Mouse (Mus musculus): ENCODE results near the gene Bach2. TPM values are rescaled to one million over a fixed set of nuclear protein-coding genes. Genes with fewer than 3 reads are reported as not detected.

The Bach2 gene
- total and polyA plus RNA-seq, 2 experiments from 2014 or later: 2.1 to 2.4 TPM

DNA sequence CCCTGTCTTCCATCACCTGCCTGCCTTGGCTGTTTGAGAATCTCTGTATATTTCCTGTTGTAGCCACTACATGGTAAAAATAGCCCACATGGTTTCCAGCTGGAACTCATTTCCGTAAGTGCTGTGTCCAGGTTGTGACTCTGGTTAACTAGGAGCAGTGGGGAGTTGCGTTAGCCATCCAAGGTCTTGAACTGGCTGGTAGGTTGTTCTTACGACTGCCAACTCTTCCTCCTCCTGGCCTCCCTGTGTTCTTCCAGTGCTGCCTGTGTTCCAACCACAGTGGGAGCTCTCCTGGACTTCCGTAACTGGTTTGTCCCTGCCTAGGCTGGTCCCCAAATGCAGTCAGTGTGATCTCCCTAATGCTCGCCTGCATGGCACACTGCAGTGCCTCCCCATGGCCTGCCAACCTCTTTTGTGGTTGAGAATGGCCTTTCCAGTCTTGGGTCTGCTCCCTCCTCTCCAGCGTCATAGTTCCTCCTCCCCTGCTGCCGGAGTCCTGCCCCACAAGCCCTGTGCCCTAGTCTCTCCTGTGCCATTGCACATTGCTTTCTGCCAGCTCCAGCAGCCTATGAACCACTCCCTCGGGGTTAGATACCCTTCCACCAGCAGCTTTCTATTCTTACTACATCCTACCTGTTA, 298.4 kb downstream of the Bach2 start:
- Histone ChIP-seq H3K27me3 (ENCODE audit: control insufficient read depth, insufficient read depth, low read length) (no peaks in the 10 kb centered on the region), H3K4me1 (ENCODE audit: control insufficient read depth, insufficient read depth) (peaks cover 14% of the 10 kb centered on the region), H3K9ac (replicated peaks; ENCODE audit: low read depth, low read length) (no peak overlapping the region), H3K36me3 (replicated peaks; ENCODE audit: control insufficient read depth, insufficient read depth, low read length) (no peaks in the 10 kb centered on the region), H3K27ac (ENCODE audit: low read depth) (peak overlapping the region; percentile 23), H3K4me2 (ENCODE audit: low read depth, low read length) (no peak overlapping the region), H3K4me3 (ENCODE audit: low read depth, low read length) (no peak overlapping the region), H3K9me3 (replicated peaks; ENCODE audit: control insufficient read depth, low read length) (no peaks in the 10 kb centered on the region)
- WGBS: 43% methylated on average over 8 of the region's 8 CpGs
- 0 out of 2 replicates have a peak, but pooled peaks have one; percentile 13 for TF ChIP-seq CTCF (IDR thresholded peaks at IDR 0.05; ENCODE audit: low read depth)
- no peak for TF ChIP-seq EP300 (IDR thresholded peaks at IDR 0.05; ENCODE audit: low read depth)
- peak; percentile 38; the same call in 1 of the 2 replicates for ATAC-seq (ENCODE audit: insufficient read depth, low read depth)
- peak; percentile 30 for DNase-seq (ENCODE audit: low spot score)

DNA sequence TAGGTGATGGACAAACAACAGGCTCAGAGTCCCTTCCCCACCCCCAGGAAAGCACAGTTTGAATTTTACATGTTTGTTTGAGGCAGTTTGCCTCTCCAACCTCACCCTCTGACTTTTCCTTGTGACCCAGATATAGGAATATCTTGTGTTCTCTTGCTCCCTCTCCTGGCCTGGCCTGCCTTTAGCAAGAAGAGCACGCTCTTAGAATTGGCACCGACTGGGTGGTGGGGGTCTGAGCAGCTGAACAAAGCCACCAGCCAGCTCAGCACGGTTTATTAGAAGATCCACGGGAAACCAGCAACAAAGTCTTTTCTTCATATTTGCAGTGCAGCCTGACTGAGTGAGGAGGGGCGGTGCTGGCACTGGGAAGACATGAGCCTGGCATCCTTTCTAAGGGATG, 299.5 kb downstream of the Bach2 start:
- TF ChIP-seq EP300 (IDR thresholded peaks at IDR 0.05; ENCODE audit: low read depth): no peak
- TF ChIP-seq CTCF (IDR thresholded peaks at IDR 0.05; ENCODE audit: low read depth): peak; percentile 88
- Histone ChIP-seq H3K27ac (ENCODE audit: low read depth) (no peak overlapping the region), H3K9me3 (replicated peaks; ENCODE audit: control insufficient read depth, low read length) (no peaks in the 10 kb centered on the region), H3K4me1 (ENCODE audit: control insufficient read depth, insufficient read depth) (peaks cover 14% of the 10 kb centered on the region), H3K27me3 (ENCODE audit: control insufficient read depth, insufficient read depth, low read length) (no peaks in the 10 kb centered on the region), H3K9ac (replicated peaks; ENCODE audit: low read depth, low read length) (no peak overlapping the region), H3K4me3 (ENCODE audit: low read depth, low read length) (no peak overlapping the region), H3K4me2 (ENCODE audit: low read depth, low read length) (no peak overlapping the region), H3K36me3 (replicated peaks; ENCODE audit: control insufficient read depth, insufficient read depth, low read length) (no peaks in the 10 kb centered on the region)
- 24% methylated on average over 5 of the region's 5 CpGs for WGBS
- peak; percentile 89 for DNase-seq (ENCODE audit: low spot score)
- ATAC-seq (ENCODE audit: insufficient read depth, low read depth): peak; percentile 69; the same call in 1 of the 2 replicates

DNA sequence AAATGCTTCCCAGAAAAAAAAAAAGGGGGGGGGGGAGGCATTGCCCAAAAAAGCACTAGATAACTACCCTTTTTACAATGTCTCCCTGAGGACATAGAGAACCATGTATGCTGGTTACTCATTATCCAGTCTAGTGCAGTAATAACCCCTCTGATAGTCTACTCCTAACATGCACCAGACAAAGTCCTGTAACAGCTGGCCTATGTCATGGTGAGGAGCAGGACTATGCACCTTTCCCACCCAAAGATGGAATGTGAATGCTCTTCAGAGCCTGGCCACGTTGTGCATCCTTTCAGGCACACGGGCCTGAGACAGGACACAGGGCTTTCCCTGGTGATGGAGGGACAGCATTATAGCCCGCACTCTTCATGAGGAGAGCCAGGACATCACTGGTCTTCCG, 299.9 kb downstream of the Bach2 start:
- peaks cover 14% of the 10 kb centered on the region for H3K4me1 ChIP-seq (ENCODE audit: control insufficient read depth, insufficient read depth)
- H3K4me2 ChIP-seq (ENCODE audit: low read depth, low read length): no peak overlapping the region
- H3K4me3 ChIP-seq (ENCODE audit: low read depth, low read length): no peak overlapping the region
- no peaks in the 10 kb centered on the region for H3K36me3 ChIP-seq (replicated peaks; ENCODE audit: control insufficient read depth, insufficient read depth, low read length)
- no peak for TF ChIP-seq EP300 (IDR thresholded peaks at IDR 0.05; ENCODE audit: low read depth)
- no peak for TF ChIP-seq CTCF (IDR thresholded peaks at IDR 0.05; ENCODE audit: low read depth)
- WGBS: 71% methylated on average over 4 of the region's 4 CpGs
- no peak overlapping the region for H3K9ac ChIP-seq (replicated peaks; ENCODE audit: low read depth, low read length)
- no peaks in the 10 kb centered on the region for H3K9me3 ChIP-seq (replicated peaks; ENCODE audit: control insufficient read depth, low read length)
- ATAC-seq (ENCODE audit: insufficient read depth, low read depth) (no peak), DNase-seq (ENCODE audit: low spot score) (no peak)
- no peak overlapping the region for H3K27ac ChIP-seq (ENCODE audit: low read depth)
- no peaks in the 10 kb centered on the region for H3K27me3 ChIP-seq (ENCODE audit: control insufficient read depth, insufficient read depth, low read length)

DNA sequence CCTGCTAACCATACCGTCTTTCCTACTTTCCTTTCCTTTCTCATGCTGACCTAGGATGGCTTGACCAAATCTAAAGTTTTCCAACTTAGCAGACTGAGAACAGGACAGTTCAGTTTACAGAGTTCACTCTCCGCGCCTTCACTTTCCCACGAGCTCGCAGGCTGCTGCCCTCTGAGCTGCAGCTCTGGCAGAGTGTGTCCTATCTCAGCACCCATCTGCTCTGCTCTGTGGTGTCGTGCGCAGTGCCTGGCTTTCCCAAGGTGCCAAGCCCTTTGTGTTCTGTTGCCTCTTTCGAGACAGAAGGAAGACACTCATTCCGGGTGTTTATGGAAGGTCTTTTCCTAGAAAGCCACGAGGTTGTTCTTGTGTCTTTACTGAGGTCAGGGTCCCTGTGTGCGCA, 300.4 kb downstream of the Bach2 start:
- Histone ChIP-seq H3K36me3 (replicated peaks; ENCODE audit: control insufficient read depth, insufficient read depth, low read length) (no peaks in the 10 kb centered on the region), H3K4me2 (ENCODE audit: low read depth, low read length) (no peak overlapping the region), H3K27me3 (ENCODE audit: control insufficient read depth, insufficient read depth, low read length) (no peaks in the 10 kb centered on the region), H3K4me3 (ENCODE audit: low read depth, low read length) (no peak overlapping the region), H3K9me3 (replicated peaks; ENCODE audit: control insufficient read depth, low read length) (no peaks in the 10 kb centered on the region), H3K4me1 (ENCODE audit: control insufficient read depth, insufficient read depth) (peaks cover 14% of the 10 kb centered on the region), H3K27ac (ENCODE audit: low read depth) (no peak overlapping the region), H3K9ac (replicated peaks; ENCODE audit: low read depth, low read length) (no peak overlapping the region)
- TF ChIP-seq EP300 (IDR thresholded peaks at IDR 0.05; ENCODE audit: low read depth) (no peak), CTCF (IDR thresholded peaks at IDR 0.05; ENCODE audit: low read depth) (no peak)
- ATAC-seq (ENCODE audit: insufficient read depth, low read depth): no peak
- no peak for DNase-seq (ENCODE audit: low spot score)
- WGBS: 84% methylated on average over 11 of the region's 11 CpGs

DNA sequence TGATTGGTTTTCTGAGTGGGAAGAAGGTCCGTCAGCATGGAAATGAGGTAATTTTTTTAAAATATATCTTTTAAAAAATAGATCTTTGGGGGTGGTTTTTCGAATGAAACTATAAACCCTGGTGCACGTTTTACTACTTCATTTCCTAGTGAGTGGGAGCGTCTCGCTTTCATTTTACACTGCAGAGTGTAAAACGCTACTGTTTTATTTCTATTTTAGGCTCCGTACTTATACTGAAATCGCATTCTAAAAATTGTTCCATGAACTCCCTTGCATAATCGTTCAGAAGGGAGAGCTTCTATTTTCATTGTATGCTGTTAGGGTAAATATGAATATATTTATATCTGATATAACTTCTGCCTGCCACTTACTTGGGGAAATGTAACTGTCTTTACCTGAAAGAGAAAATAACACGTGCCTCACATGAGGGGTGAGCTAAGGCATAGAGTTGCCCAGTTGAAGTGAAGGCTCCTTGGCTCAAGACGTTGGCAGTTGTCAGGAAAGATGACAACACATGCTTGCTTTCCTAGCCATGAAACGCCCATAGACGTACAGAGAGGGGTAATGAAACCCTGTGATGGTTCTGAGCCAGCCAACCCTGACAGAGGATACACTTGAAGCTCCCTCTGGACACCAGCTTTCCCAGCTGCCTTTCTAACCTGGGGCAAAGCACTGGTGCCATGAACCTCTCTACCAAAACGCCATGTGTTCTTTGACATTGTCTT, 306.4 kb downstream of the Bach2 start:
- Histone ChIP-seq H3K9me3 (replicated peaks; ENCODE audit: control insufficient read depth, low read length) (no peaks in the 10 kb centered on the region), H3K27me3 (ENCODE audit: control insufficient read depth, insufficient read depth, low read length) (no peaks in the 10 kb centered on the region), H3K36me3 (replicated peaks; ENCODE audit: control insufficient read depth, insufficient read depth, low read length) (no peaks in the 10 kb centered on the region), H3K4me3 (ENCODE audit: low read depth, low read length) (no peak overlapping the region), H3K27ac (ENCODE audit: low read depth) (no peak overlapping the region), H3K4me1 (ENCODE audit: control insufficient read depth, insufficient read depth) (no peaks in the 10 kb centered on the region), H3K9ac (replicated peaks; ENCODE audit: low read depth, low read length) (no peak overlapping the region), H3K4me2 (ENCODE audit: low read depth, low read length) (no peak overlapping the region)
- TF ChIP-seq EP300 (IDR thresholded peaks at IDR 0.05; ENCODE audit: low read depth): no peak
- no peak for TF ChIP-seq CTCF (IDR thresholded peaks at IDR 0.05; ENCODE audit: low read depth)
- ATAC-seq (ENCODE audit: insufficient read depth, low read depth) (no peak), DNase-seq (ENCODE audit: low spot score) (no peak)
- WGBS: 69% methylated on average over 14 of the region's 14 CpGs

All from heart, postnatal 0 days (tissue).